In the genomic region with DNA sequence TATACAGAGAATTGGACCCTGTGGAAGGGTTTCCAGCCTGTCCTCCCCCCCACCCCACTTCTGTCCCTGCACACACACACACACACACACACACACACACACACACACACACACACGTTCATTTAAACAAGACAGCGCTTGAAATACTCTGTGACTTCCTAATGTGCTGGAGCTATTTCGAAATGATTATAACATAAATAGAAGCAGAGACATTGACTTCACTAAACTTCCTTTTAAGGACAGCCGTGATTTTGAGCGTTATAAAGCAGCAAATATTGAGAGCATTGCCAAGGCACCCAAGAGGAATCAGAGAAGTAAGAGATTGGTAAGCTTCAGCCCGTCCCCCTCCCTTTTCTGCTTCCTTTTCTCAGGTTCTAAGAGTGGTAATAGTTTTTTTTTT, we compare ENCODE assay signal across 10 mouse cellular contexts.
A peak's percentile ranks its signal among the peaks of the same experiment; 100 is the strongest.
DNase-seq lines count a peak whose midpoint lies in the region; ATAC-seq lines count a peak whose summit lies in the region.
"Had no signal": no experiment of that assay in that cellular context is flagged by ENCODE, and none has a peak within 500 bp of the region (broad histone marks: within the 10 kb centered on the region; RNA-seq: fewer than 3 reads in every experiment).

No protein-coding gene starts in this region.

- H3K4me2 ChIP-seq in heart, embryonic 15.5 days, result peak overlapping the region; percentile 63

- WGBS in heart, embryonic 15.5 days, result 20% methylated on average over 6 of the region's 6 CpGs

- peaks cover 6% of the 10 kb centered on the region for H3K4me1 ChIP-seq in heart, embryonic 15.5 days (replicated peaks)

- H3K9me3 ChIP-seq in heart, embryonic 15.5 days (replicated peaks), result no peaks in the 10 kb centered on the region
- H3K9me3 ChIP-seq: megakaryocyte, embryonic 14.5 days had no signal

- ATAC-seq in heart, embryonic 15.5 days (replicated peaks; ENCODE audit: insufficient number of reproducible peaks, insufficient read depth, low FRiP score, low read depth), result no peak
- ATAC-seq in granulocyte monocyte progenitor cell, adult 5-6 weeks (replicated peaks; ENCODE audit: poor library complexity, severe bottlenecking), result no peak; the same call in 1 of the 2 replicates

- no peaks in the 10 kb centered on the region for H3K36me3 ChIP-seq in heart, embryonic 15.5 days

- H3K9ac ChIP-seq in heart, embryonic 15.5 days, result peak overlapping the region; percentile 59; the same call in 1 of the 2 replicates

- H3K4me3 ChIP-seq in heart, embryonic 15.5 days, result peak overlapping the region; percentile 49
- H3K4me3 ChIP-seq: megakaryocyte, embryonic 14.5 days had no signal

- peak; percentile 38 for DNase-seq in heart, adult 8-10 months (ENCODE audit: low spot score)
- DNase-seq in heart, postnatal 14 days, result no peak
- DNase-seq in NIH3T3 (ENCODE audit: low read depth), result peak; percentile 78
- DNase-seq in lung, postnatal 10 days, result peak; percentile 38
- DNase-seq in layer of hippocampus, postnatal 10 days (ENCODE audit: low spot score in 2 of 2), result no peak
- DNase-seq in urinary bladder, postnatal 14 days (ENCODE audit: low spot score), result no peak
- DNase-seq: cerebellum, postnatal 10 days had no signal

- H3K27me3 ChIP-seq in heart, embryonic 15.5 days, result no peaks in the 10 kb centered on the region
- H3K27me3 ChIP-seq: megakaryocyte, embryonic 14.5 days had no signal

- H3K27ac ChIP-seq in heart, embryonic 15.5 days, result peak overlapping the region; percentile 95

- intact Hi-C loops in heart, postnatal 14 days (cut with DNase I), result no loop called here

Comparison
In these comparisons a context has a peak if more than half of its experiments do, and no peak if none do; other contexts are left out.
1. DNase-seq: peak in heart, adult 8-10 months (single experiment), NIH3T3 (single experiment) and lung, postnatal 10 days (single experiment); none in heart, postnatal 14 days (0 of 2), layer of hippocampus, postnatal 10 days (0 of 2) and urinary bladder, postnatal 14 days (single experiment).